Mouse (Mus musculus): ENCODE results near the gene Tert. TPM values are rescaled to one million over a fixed set of nuclear protein-coding genes. Genes with fewer than 3 reads are reported as not detected.

Tert gene
- polyA plus RNA-seq, 1 experiment from 2014 or later = 5.8 TPM

Other genes with a start within 250 kb of the Tert start
- gene Lpcat1, start 159.7 kb upstream of the Tert start, polyA plus RNA-seq (2015; fragmentation: Nextera tagmentation; extraction: Ambion mirVana) = 51.7 and 62.6 TPM in 2 replicates
- 0.10 and 0.15 TPM in 2 replicates for gene Slc6a3, start 90.2 kb upstream of the Tert start, polyA plus RNA-seq (2015; fragmentation: Nextera tagmentation; extraction: Ambion mirVana)
- gene Clptm1l, start 22.9 kb upstream of the Tert start, polyA plus RNA-seq (2015; fragmentation: Nextera tagmentation; extraction: Ambion mirVana) = 139 and 142 TPM in 2 replicates
- gene Slc6a18, start 51.1 kb downstream of the Tert start, polyA plus RNA-seq (2015; fragmentation: Nextera tagmentation; extraction: Ambion mirVana) = not detected in 2 replicates
- 0.36 and 0.40 TPM in 2 replicates for gene Slc6a19, start 78.0 kb downstream of the Tert start, polyA plus RNA-seq (2015; fragmentation: Nextera tagmentation; extraction: Ambion mirVana)
- gene Slc12a7, start 106.2 kb downstream of the Tert start, polyA plus RNA-seq (2015; fragmentation: Nextera tagmentation; extraction: Ambion mirVana) = 7.4 and 10.2 TPM in 2 replicates
- 12.2 and 12.7 TPM in 2 replicates for gene Nkd2, start 220.7 kb downstream of the Tert start, polyA plus RNA-seq (2015; fragmentation: Nextera tagmentation; extraction: Ambion mirVana)